Mouse (Mus musculus) testis, adult 2 months (tissue): Measurements from ENCODE around the gene Gm11032.

Experiments
- CTCF ChIP-seq: fragments of 200-500 bp; IDR thresholded peaks from 2 replicates; pipeline ENCODE4 v1.5.1; 2012; ENCODE audit warnings: low read depth, mild to moderate bottlenecking, inconsistent platforms, low read length, moderate library complexity; ENCODE audit not compliant: control insufficient read depth, insufficient read depth, insufficient replicate concordance
- POLR2A ChIP-seq: fragments of 200-500 bp; IDR thresholded peaks from 2 replicates; pipeline ENCODE4 v1.6.1; 2012; ENCODE audit warnings: low read depth, mild to moderate bottlenecking, inconsistent platforms, low read length, moderate library complexity; ENCODE audit not compliant: control insufficient read depth

GRCm38 (mm10) chr11:4636782-4637342 is 17.0 kb downstream of the Gm11032 start:
- no peak for TF ChIP-seq CTCF
- TF ChIP-seq POLR2A = no peak
